Mouse (Mus musculus): ENCODE results near the gene Tceal5. TPM values are rescaled to one million over a fixed set of nuclear protein-coding genes. Genes with fewer than 3 reads are reported as not detected.

The Tceal5 gene
- polyA plus RNA-seq, 1 experiment from 2014 or later, result 4.7 TPM

GRCm38 (mm10) chrX:136213396-136213795, 9.7 kb upstream of the Tceal5 start:
- H3K27me3 ChIP-seq (ENCODE audit: low read depth, poor library complexity, severe bottlenecking), result peaks cover 46% of the 10 kb centered on the region
- no peaks in the 10 kb centered on the region for H3K9me3 ChIP-seq (replicated peaks)
- no peaks in the 10 kb centered on the region for H3K4me1 ChIP-seq
- WGBS, result 60% methylated on average over 2 of the region's 2 CpGs
- no peak overlapping the region for H3K27ac ChIP-seq
- no peaks in the 10 kb centered on the region for H3K36me3 ChIP-seq
- no peak for DNase-seq (ENCODE audit: low spot score)
- no peak overlapping the region for H3K4me3 ChIP-seq

- DNase-seq (ENCODE audit: low spot score), result no peak
- no peaks in the 10 kb centered on the region for H3K9me3 ChIP-seq (replicated peaks)
- H3K4me3 ChIP-seq, result no peak overlapping the region
- no peaks in the 10 kb centered on the region for H3K36me3 ChIP-seq
- H3K27ac ChIP-seq, result no peak overlapping the region
- H3K27me3 ChIP-seq (ENCODE audit: low read depth, poor library complexity, severe bottlenecking), result peaks cover 53% of the 10 kb centered on the region
- peaks cover 6% of the 10 kb centered on the region; the same call in 1 of the 2 replicates for H3K4me1 ChIP-seq
- WGBS, result 87% methylated on average over 6 of the region's 6 CpGs
These were observed 730 bp upstream of the Tceal5 start for GRCm38 (mm10) chrX:136204406-136204805.

- WGBS, result 15% methylated on average over 7 of the region's 7 CpGs
- Histone ChIP-seq H3K27me3 (ENCODE audit: low read depth, poor library complexity, severe bottlenecking) (peaks cover 58% of the 10 kb centered on the region), H3K36me3 (no peaks in the 10 kb centered on the region), H3K27ac (no peak overlapping the region; the same call in 1 of the 2 replicates), H3K9me3 (replicated peaks) (no peaks in the 10 kb centered on the region), H3K4me3 (peak overlapping the region; percentile 51), H3K4me1 (peaks cover 6% of the 10 kb centered on the region; the same call in 1 of the 2 replicates)
- DNase-seq (ENCODE audit: low spot score), result peak; percentile 30
These were observed 419 bp downstream of the Tceal5 start for GRCm38 (mm10) chrX:136203257-136203656.

GRCm38 (mm10) chrX:136196873-136197272, 6.8 kb downstream of the Tceal5 start:
- Histone ChIP-seq H3K4me1 (no peaks in the 10 kb centered on the region), H3K4me3 (no peak overlapping the region), H3K27ac (no peak overlapping the region), H3K27me3 (ENCODE audit: low read depth, poor library complexity, severe bottlenecking) (peaks cover 51% of the 10 kb centered on the region), H3K9me3 (replicated peaks) (no peaks in the 10 kb centered on the region), H3K36me3 (no peaks in the 10 kb centered on the region)
- DNase-seq (ENCODE audit: low spot score), result peak; percentile 40
- 49% methylated on average over 1 of the region's 1 CpGs for WGBS

GRCm38 (mm10) chrX:136195193-136195944, 8.3 kb downstream of the Tceal5 start:
- Histone ChIP-seq H3K27ac (no peak overlapping the region), H3K36me3 (no peaks in the 10 kb centered on the region), H3K27me3 (ENCODE audit: low read depth, poor library complexity, severe bottlenecking) (peaks cover 42% of the 10 kb centered on the region), H3K4me1 (no peaks in the 10 kb centered on the region), H3K4me3 (no peak overlapping the region), H3K9me3 (replicated peaks) (no peaks in the 10 kb centered on the region)
- 84% methylated on average over 16 of the region's 16 CpGs for WGBS
- no peak for DNase-seq (ENCODE audit: low spot score)

GRCm38 (mm10) chrX:136183107-136183506, 20.6 kb downstream of the Tceal5 start:
- no peak overlapping the region for H3K4me3 ChIP-seq
- H3K9me3 ChIP-seq (replicated peaks), result no peaks in the 10 kb centered on the region
- 94% methylated on average over 1 of the region's 1 CpGs for WGBS
- H3K4me1 ChIP-seq, result 0 out of 2 replicates have a peak, but pooled peaks cover 5% of the 10 kb centered on the region
- H3K27me3 ChIP-seq (ENCODE audit: low read depth, poor library complexity, severe bottlenecking), result peaks cover 50% of the 10 kb centered on the region
- no peaks in the 10 kb centered on the region for H3K36me3 ChIP-seq
- no peak for DNase-seq (ENCODE audit: low spot score)
- no peak overlapping the region for H3K27ac ChIP-seq

- H3K4me3 ChIP-seq, result no peak overlapping the region
- H3K4me1 ChIP-seq, result 0 out of 2 replicates have a peak, but pooled peaks cover 5% of the 10 kb centered on the region
- H3K27ac ChIP-seq, result peak overlapping the region; percentile 78
- H3K9me3 ChIP-seq (replicated peaks), result no peaks in the 10 kb centered on the region
- WGBS, result 24% methylated on average over 11 of the region's 11 CpGs
- DNase-seq (ENCODE audit: low spot score), result peak; percentile 31
- peaks cover 67% of the 10 kb centered on the region for H3K27me3 ChIP-seq (ENCODE audit: low read depth, poor library complexity, severe bottlenecking)
- H3K36me3 ChIP-seq, result no peaks in the 10 kb centered on the region
These were observed 22.7 kb downstream of the Tceal5 start for GRCm38 (mm10) chrX:136180897-136181553.

GRCm38 (mm10) chrX:136172786-136173185, 30.9 kb downstream of the Tceal5 start:
- Histone ChIP-seq H3K9me3 (replicated peaks) (no peaks in the 10 kb centered on the region), H3K4me1 (no peaks in the 10 kb centered on the region), H3K27ac (peak overlapping the region; percentile 90), H3K27me3 (ENCODE audit: low read depth, poor library complexity, severe bottlenecking) (peaks cover 81% of the 10 kb centered on the region), H3K4me3 (peak overlapping the region; percentile 64), H3K36me3 (peaks cover 12% of the 10 kb centered on the region)
- no peak for DNase-seq (ENCODE audit: low spot score)
- 21% methylated on average over 10 of the region's 10 CpGs for WGBS

- peak within 1 kb of the TSS; percentile 64 for H3K4me3 ChIP-seq
- WGBS, result 9% methylated on average over 10 of the region's 10 CpGs
- peaks cover 83% of the 10 kb centered on the region for H3K27me3 ChIP-seq (ENCODE audit: low read depth, poor library complexity, severe bottlenecking)
These were observed 31.5 kb downstream of the Tceal5 start, which contains the start of gene Tceal8 for GRCm38 (mm10) chrX:136172118-136172551. Gene Tceal8, minus strand, starts transcription at chrX:136172342.

GRCm38 (mm10) chrX:136171189-136172117, 32.2 kb downstream of the Tceal5 start:
- peaks cover 81% of the 10 kb centered on the region for H3K27me3 ChIP-seq (ENCODE audit: low read depth, poor library complexity, severe bottlenecking)
- H3K27ac ChIP-seq, result peak overlapping the region; percentile 90
- WGBS, result 18% methylated on average over 24 of the region's 24 CpGs
- H3K4me3 ChIP-seq, result peak overlapping the region; percentile 64
- H3K9me3 ChIP-seq (replicated peaks), result no peaks in the 10 kb centered on the region
- peaks cover 12% of the 10 kb centered on the region for H3K36me3 ChIP-seq
- no peaks in the 10 kb centered on the region for H3K4me1 ChIP-seq
- DNase-seq (ENCODE audit: low spot score), result peak; percentile 65

More at GRCm38 (mm10) chrX:136172118-136172551, 31.5 kb downstream of the Tceal5 start, which contains the start of gene Tceal8:
- Histone ChIP-seq H3K36me3 (peaks cover 12% of the 10 kb centered on the region), H3K9me3 (replicated peaks) (no peaks in the 10 kb centered on the region), H3K27ac (peak within 1 kb of the TSS; percentile 90), H3K4me1 (no peaks in the 10 kb centered on the region)
- peak; percentile 77 for DNase-seq (ENCODE audit: low spot score)

- WGBS, result 58% methylated on average over 10 of the region's 10 CpGs
- H3K27ac ChIP-seq, result peak overlapping the region; percentile 90; the same call in 1 of the 2 replicates
- no peak for DNase-seq (ENCODE audit: low spot score)
- peaks cover 12% of the 10 kb centered on the region for H3K36me3 ChIP-seq
- no peaks in the 10 kb centered on the region for H3K9me3 ChIP-seq (replicated peaks)
- peaks cover 81% of the 10 kb centered on the region for H3K27me3 ChIP-seq (ENCODE audit: low read depth, poor library complexity, severe bottlenecking)
- peak overlapping the region; percentile 64 for H3K4me3 ChIP-seq
- H3K4me1 ChIP-seq, result no peaks in the 10 kb centered on the region
These were observed 33.1 kb downstream of the Tceal5 start for GRCm38 (mm10) chrX:136170625-136171024.

Data from limb, embryonic 10.5 days (tissue).